Mouse (Mus musculus) activated CD4-positive, CD25-positive, alpha-beta regulatory T cell, adult 9 weeks (primary cell): ENCODE results near the gene Mab21l2. TPM values are rescaled to one million over a fixed set of nuclear protein-coding genes. Genes with fewer than 3 reads are reported as not detected.

Source experiments
- polyA plus RNA-seq: library from polyadenylated mRNA; unstranded; fragments of 100-300 nt; shearing (Covaris generic); gene quantifications from one replicate; pipeline ENCODE4 v1.2.1, GENCODE M21; 2017

Gene Mab21l2
- polyA plus RNA-seq = 0.71 TPM

GRCm38 (mm10) chr3:86548091-86549015 lies at the start of gene Mab21l2:
Mab21l2 (minus strand) TSS chr3:86548629.

